Mouse (Mus musculus): Measurements from ENCODE around the gene Kcnrg.

Kcnrg gene

GRCm38 (mm10) chr14:61647182-61647880 lies 40.1 kb downstream of the Kcnrg start:
- DNase-seq = peak; percentile 51 to 62

- peak; percentile 58 to 77 for DNase-seq
Observed at GRCm38 (mm10) chr14:61647881-61648684, 40.8 kb downstream of the Kcnrg start.

GRCm38 (mm10) chr14:61648685-61649504 lies 41.6 kb downstream of the Kcnrg start:
- DNase-seq = peak; percentile 97 to 99

GRCm38 (mm10) chr14:61650291-61650960 lies 43.2 kb downstream of the Kcnrg start:
- DNase-seq = peak in 1 of 2 experiments; percentile 73

- no peak for DNase-seq
Observed at GRCm38 (mm10) chr14:61656469-61656868, 49.2 kb downstream of the Kcnrg start.

- DNase-seq = no peak
Observed at GRCm38 (mm10) chr14:61661496-61661895, 54.2 kb downstream of the Kcnrg start.

- DNase-seq = no peak
Observed at GRCm38 (mm10) chr14:61662307-61662706, 55.0 kb downstream of the Kcnrg start.

Measured in kidney, postnatal 25 days (tissue).